Mouse (Mus musculus) neutrophil, adult 5-6 weeks (primary cell): ENCODE measurements around the gene Elmo1. TPM values are rescaled to one million over a fixed set of nuclear protein-coding genes. Genes with fewer than 3 reads are reported as not detected.
A peak's percentile ranks its signal among the peaks of the same experiment; 100 is the strongest.

ENCODE experiments used
- ATAC-seq: fragments of 151-379, 151-347 bp; 2 replicates; pipeline ENCODE4 v1.8.0; 2017; ENCODE audit warnings: mild to moderate bottlenecking, moderate TSS enrichment; ENCODE audit not compliant: insufficient number of reproducible peaks, poor library complexity, low FRiP score, severe bottlenecking; ENCODE audit errors: extremely low read depth
- total RNA-seq: library from RNA; stranded (forward); fragments of 200-1000 nt; gene quantifications from 2 replicates; pipeline ENCODE4 v1.2.3, GENCODE M21; 2017

The Elmo1 gene
- total RNA-seq, 1 experiment from 2014 or later = 117 TPM

DNA sequence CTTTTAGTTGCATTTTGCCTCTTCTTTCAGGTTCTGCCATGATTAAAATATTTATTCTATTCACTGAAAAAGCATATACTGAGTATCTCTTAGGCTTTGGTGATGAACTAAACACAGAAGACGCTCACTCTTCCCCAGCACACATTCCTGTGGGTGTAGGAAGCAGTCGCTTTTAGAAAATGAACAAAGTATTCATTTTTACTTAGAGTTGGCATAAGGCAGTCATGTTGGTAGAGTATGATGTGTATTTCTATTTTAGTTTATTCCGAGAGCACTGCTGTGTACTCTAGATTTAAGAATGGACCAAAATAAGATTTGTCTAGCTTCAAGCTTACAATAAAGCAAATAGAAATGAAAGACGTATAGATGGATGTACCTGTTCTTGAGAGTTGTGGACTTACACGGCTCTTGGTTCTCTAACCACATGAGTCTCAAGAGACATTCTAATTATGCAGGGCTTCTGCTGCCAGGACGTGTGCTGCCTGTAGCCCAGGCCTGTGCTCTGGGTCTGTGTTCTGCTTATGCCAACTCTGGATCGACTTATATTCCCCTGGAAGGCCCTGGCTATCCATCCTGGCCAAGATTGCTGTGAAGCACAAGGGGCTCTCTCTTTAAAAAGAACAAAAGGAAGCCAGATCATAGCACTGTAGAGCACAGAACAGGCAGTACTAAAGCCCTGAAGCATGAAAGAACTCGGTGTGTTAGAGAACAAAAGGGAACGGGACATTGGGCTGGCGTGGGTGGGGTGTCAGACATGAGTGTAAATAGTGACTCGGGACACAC is 137.7 kb downstream of the Elmo1 start:
- peak; percentile 75; the same call in 1 of the 2 replicates for ATAC-seq

DNA sequence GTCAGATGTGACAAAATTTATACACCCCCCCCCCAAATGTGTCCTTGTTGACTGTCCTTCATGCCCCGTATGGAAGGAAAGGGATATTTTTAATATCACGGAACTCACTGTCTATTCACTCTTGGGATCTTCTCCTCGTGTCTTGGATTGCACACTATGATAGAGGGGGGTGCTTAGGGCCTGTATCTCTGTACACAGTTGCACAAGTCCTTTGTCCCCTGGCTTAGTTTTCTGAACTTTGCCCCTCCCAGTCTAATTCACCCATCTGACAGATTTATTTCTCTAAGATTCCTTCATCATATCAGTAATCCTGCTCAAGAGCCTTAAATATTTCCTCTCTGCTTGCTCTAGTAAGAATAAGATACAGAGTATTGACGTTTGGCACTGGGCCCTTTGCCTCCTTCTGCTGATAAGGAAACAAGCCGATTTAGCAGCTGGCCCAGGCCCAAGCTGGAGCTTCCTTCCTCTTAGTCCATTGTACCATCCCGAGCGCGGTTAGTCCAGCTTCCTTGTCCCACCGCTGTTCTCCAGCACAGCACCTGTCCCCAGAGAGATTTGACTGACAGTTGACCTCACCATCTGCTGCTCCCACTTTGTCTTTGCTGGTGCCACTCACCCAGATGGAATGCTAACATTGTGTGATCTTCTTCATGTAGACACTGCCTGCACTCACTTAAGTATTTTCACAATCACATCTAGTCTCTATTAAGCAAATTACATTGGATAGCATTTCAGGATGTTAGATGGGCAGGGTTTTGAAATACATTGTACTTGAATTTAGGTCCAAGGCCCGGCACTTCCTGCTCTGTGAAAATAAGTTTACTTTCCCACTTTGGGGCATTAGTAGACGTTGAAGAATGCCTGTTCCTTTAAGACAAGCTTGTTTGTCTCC is 141.7 kb downstream of the Elmo1 start:
- ATAC-seq = no peak

DNA sequence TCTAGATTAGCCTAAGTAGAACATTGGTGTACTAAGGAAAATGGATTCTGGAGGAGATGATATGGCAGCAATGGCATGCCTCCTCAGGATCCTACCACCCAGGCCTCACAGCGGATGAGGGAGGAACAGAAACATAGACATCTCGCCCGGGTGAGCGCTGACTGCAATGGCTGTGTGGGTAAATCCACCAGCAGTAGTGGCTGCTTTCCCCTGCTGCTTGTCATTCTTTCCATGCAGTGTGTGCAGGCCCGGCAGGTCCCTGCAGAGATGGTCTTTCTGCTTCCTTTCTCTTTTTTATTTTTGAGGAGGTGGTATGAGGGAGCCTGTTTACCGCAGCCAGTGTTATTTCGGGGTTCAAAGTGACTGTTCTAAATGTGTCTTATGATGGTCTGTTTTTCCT is 143.3 kb downstream of the Elmo1 start:
- ATAC-seq = no peak

DNA sequence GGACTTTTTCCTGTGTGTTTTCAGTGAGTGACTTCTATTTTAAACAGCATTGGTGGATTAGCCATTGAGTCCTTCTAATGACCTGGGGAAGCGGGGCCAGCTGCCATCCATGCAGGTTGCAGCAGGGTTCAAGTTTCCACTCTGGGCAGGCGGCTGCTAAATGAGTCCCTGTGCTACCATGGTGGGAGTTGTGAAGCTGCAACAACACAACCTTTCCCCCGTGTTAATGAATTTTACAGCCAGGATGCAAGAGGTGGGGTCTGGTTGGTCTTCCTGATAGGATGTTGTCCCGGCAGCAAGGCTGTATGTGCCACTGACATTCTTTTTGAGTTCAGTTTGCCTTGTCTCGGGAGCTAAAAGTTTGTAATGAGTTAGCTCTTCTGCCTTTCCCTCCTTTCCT is 147.2 kb downstream of the Elmo1 start:
- ATAC-seq = no peak

- no peak for ATAC-seq
Measured at GRCm38 (mm10) chr13:20238146-20238545, 147.8 kb downstream of the Elmo1 start.

GRCm38 (mm10) chr13:20238743-20239142 is 148.3 kb downstream of the Elmo1 start:
- ATAC-seq = no peak

DNA sequence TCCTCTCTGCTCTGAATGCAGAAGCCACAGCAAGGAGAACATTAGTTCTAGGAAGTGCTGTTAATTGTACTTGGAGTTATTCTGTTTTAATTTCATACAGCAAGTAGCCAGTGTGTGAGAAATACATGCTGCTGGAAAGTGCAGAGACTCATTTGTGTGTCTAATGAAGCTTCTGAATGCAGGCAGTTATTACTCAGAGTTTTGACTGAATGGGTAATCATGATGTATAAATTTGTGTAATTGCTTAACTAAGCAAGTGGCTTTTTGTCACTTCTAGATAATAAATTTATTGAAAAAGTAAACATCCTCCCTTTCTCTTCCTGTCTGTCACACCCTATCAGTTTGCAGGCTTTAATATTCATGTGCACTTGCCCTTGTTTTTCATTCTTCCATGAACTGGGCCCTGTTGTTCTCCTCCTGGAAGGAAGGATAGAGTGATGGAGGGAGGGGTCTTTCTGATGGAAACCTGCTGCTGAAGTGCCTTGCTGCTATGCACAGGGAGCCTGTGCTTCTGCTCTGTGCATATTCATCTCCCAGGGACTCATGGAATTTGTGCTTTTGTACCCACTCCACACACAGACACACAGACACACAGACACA is 159.8 kb downstream of the Elmo1 start:
- no peak for ATAC-seq

GRCm38 (mm10) chr13:20254911-20255310 is 164.5 kb downstream of the Elmo1 start:
- ATAC-seq = no peak

DNA sequence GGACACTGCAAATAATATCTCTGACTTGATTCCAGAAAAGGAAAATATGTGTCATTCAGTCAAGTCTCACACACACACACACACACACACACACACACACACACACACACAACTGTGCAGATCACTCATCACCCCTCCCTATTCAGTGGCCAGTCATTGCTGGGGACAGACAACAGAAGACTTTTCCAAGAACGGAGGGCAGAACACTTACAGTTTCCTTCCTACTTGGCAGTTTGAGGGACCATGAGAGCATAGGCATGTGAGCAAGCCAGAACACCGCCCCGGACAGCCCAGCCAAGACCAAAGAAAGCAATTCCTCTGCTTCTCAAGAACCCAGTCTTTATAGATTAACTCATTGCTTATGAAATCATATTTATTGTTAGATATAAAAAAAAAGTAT is 165.0 kb downstream of the Elmo1 start:
- ATAC-seq = no peak

DNA sequence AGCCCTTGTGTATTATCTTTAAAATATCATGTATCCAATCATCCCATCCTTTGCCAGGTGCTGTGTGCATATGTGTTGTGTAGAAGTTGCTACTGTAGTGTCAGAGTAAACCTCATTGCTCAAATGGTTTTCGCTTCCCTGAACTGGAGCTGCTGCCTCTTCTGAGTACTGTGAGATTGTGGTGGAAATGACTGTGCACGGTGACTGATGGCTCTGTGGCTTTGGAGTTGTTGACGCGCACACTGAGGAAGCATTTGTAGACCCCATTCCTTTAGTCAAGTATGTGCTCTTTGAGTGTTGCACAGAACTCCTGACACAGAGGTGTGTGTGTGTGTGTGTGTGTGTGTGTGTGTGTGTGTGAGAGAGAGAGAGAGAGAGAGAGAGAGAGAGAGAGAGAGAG is 166.2 kb downstream of the Elmo1 start:
- ATAC-seq = no peak

- ATAC-seq = no peak
Measured at GRCm38 (mm10) chr13:20257562-20258525, 167.4 kb downstream of the Elmo1 start.

GRCm38 (mm10) chr13:20263173-20263572 is 172.8 kb downstream of the Elmo1 start:
- ATAC-seq = no peak

- ATAC-seq = no peak
Measured at GRCm38 (mm10) chr13:20270148-20270547, 179.8 kb downstream of the Elmo1 start.

DNA sequence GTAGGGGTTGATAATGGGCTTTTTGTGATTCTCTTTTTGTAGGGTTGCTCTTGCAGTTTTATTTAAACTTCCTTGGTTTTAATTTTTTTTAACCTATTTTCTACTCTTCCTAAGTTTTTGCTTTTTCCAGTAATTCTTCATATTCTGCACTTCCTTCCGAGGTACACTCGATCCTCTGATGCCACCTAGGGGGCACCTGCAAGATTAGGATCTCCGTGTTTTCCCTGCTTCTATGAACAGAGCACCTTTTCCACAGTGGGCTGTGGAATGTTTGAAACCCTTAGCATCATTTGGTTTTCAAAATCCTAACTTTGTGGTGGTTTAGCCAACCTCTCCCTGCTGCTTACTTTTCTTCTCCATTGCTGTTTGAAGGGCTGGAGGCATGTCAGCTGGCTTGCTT is 181.4 kb downstream of the Elmo1 start:
- ATAC-seq = no peak

DNA sequence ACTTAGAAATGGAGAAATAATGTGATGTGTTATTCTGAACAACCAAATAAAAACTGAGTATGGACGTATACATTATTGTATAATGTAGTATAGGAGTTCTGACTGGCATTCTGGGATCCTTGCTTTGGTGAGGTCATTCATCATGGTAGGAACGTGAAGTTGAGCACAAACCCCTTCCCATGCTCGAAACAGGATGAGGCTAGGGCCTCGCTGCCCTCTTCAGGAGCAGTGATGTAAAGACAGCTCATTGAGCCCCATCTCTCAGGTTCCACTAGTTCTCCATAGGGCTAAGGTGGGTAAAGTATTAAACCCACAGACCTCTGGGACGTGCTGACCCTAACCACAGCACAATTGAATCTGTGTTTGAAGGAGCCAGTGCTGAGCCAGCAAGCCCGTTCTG is 182.2 kb downstream of the Elmo1 start:
- peak; percentile 39; the same call in 1 of the 2 replicates for ATAC-seq

DNA sequence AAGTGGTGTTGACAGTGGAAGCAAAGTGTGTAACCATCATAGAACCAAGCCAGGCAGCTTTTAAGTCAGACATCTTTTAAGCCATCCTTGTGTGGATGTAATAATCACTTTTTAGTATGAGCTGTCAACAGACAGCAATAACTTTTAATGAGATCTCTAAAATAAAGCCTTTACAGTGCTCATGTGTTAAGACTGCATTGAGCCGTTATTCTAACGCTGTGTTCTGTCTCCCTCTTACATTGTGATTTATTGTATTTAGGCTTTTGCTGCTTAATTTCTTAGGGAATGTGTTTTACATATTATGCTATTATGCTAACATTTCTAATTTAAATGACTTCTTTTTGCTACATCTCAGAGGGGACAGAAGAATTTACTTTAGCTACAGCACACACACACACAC is 189.5 kb downstream of the Elmo1 start:
- ATAC-seq = no peak

GRCm38 (mm10) chr13:20283891-20284290 is 193.5 kb downstream of the Elmo1 start:
- ATAC-seq = no peak

DNA sequence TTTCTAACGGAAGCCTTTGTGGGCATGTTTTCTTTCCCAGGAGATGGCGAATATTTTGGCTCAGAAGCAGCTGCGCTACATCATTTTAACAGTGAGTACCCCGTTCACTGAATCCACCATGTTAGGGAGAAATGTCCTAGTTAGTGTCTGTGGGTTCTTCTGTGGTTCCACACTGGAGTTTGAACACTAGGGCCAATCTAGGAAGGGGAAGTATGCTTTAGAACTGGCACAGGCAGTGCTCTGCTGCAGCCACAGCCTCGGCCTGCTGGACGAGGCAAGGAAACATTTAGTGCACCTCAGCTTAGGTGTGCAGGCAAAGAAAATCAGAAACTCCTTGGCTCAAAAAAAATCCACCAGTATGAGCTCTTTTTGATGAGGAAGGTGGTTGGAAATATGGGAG is 196.3 kb downstream of the Elmo1 start:
- ATAC-seq = no peak

- ATAC-seq = no peak
Measured at GRCm38 (mm10) chr13:20288393-20288792, 198.0 kb downstream of the Elmo1 start.
